Mouse (Mus musculus): Measurements from ENCODE around the gene Prkg2. TPM values are rescaled to one million over a fixed set of nuclear protein-coding genes. Genes with fewer than 3 reads are reported as not detected.

Prkg2 gene
- polyA plus RNA-seq (2016; fragmentation: Nextera tagmentation; extraction: Ambion mirVana) = 2.8 TPM in 2 replicates

DNA sequence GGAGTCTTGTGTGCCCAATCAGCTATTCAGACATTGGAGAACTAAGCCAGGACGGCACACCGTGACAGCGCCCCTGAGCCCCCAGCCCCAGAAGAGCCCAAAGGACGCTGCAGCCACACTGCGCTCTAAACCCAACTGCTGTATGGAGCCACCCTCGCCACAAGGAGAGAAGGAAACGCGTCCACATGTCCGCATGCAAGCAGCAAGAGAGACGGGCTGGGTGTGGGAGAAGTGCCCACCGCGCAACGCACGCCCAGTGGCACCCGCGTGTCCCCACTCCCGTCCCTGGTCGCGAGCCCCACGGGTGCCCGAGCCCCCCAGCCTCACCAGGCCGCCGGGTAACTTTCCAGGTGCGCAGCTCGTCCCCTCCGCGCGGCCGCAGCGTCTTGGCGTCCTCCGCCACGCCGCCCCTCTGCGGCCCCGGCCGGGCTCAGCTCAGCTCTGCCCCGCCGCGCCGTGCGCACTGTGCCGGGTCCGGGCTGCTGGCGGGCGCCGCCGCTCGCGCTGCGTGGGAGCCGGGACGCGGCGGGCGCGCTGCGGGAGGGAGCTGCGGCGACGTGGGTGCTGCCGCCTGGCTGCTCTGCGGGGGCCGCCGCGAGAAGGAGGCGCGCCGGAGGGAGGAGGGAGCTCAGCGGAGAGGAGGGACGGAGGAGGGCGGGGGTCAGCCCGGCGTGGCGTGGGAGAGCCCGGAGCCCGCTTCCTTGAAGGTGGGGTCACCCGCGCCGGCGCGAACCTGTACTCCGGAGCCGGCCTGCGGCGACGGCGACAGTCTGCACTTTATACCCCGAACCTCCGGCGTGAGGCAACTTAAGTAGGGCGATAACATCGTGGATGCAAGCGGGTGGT is at the start of gene Prkg2:
Gene Prkg2 (minus strand): TSS at position 756 of the 846 bp plus-strand sequence.
- Histone ChIP-seq H3K4me1 (peaks cover 9% of the 10 kb centered on the region), H3K27me3 (peaks cover 21% of the 10 kb centered on the region), H3K36me3 (no peaks in the 10 kb centered on the region), H3K4me2 (replicated peaks) (peak within 1 kb of the TSS; percentile 98), H3K27ac (peak within 1 kb of the TSS; percentile 55; the same call in 1 of the 2 replicates), H3K9ac (peak within 1 kb of the TSS; percentile 73), H3K9me3 (replicated peaks) (no peaks in the 10 kb centered on the region), H3K4me3 (peak within 1 kb of the TSS; percentile 81)
- peak; percentile 85 for ATAC-seq (ENCODE audit: low FRiP score)
- under 1% methylated on average over 78 of the region's 94 CpGs for WGBS

DNA sequence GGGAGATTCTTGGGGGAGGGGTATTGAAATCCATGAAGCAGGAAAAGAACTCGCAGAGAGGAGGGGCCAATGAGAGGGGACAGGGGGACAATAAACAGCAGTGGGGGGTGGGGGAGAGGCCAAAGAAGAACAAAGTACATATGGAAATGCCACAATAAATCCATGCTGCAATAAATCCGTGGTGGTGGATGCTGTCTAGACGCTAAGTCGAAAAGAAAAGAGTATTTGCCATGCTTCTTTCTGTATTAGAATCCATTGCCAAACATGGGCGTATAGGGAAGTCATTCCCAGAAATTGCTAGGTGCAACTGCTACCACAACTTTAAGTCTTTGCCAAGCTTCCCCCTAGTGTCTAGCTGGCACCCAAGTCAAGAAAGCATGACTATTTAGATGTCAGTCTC is 46.8 kb upstream of the Prkg2 start:
- peaks cover 4% of the 10 kb centered on the region; the same call in 1 of the 2 replicates for H3K4me1 ChIP-seq
- H3K4me2 ChIP-seq (replicated peaks) = no peak overlapping the region
- H3K36me3 ChIP-seq = no peaks in the 10 kb centered on the region
- H3K9ac ChIP-seq = no peak overlapping the region
- H3K27me3 ChIP-seq = no peaks in the 10 kb centered on the region
- H3K4me3 ChIP-seq = no peak overlapping the region
- no peak overlapping the region for H3K27ac ChIP-seq
- H3K9me3 ChIP-seq (replicated peaks) = no peaks in the 10 kb centered on the region
- no peak; the same call in 1 of the 2 replicates for ATAC-seq (ENCODE audit: low FRiP score)
- WGBS = 19% methylated on average over 5 of the region's 5 CpGs

DNA sequence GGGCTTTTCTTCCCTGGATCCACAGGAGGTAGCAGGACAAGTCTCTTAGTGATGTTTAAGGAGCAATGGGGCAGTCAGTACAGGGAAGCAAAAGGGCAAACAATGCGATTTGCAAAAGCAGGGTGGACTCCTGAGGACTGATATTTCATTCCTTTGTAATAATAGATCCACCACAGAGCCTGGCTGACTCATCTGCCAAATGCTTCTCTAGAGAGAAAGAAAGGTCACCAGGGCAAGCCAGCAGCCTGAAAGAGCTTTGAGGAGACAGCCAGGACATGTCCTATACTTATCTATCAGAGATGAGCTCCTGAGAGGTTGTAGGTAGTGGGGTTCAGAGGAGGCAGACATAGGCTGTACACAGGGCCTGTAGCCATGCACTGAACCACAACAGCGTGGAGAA is 41.2 kb upstream of the Prkg2 start:
- Histone ChIP-seq H3K4me1 (peaks cover 4% of the 10 kb centered on the region; the same call in 1 of the 2 replicates), H3K27ac (no peak overlapping the region), H3K4me3 (no peak overlapping the region), H3K9me3 (replicated peaks) (no peaks in the 10 kb centered on the region), H3K9ac (no peak overlapping the region), H3K36me3 (no peaks in the 10 kb centered on the region), H3K27me3 (no peaks in the 10 kb centered on the region), H3K4me2 (replicated peaks) (no peak overlapping the region)
- WGBS = 52% methylated on average over 2 of the region's 2 CpGs
- ATAC-seq (ENCODE audit: low FRiP score) = no peak

DNA sequence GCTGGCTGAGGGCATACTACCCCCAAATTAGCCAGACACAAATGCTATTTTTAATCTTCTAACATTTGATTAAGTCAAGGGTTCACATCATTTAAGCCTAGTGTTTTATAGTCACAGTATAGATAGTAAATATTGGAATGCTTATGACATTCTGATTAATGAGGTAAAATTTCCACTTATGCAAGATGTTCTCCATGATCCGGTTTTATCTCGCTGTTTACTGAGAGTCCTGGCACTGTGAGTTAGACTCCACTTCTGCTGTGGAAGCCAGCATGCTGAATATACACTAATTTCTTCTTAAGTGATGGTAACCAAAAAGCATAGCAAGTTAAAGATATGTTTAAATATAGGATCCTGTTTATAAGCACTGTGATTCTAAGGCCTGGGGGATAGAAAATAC is 31.2 kb upstream of the Prkg2 start:
- no peak for ATAC-seq (ENCODE audit: low FRiP score)

DNA sequence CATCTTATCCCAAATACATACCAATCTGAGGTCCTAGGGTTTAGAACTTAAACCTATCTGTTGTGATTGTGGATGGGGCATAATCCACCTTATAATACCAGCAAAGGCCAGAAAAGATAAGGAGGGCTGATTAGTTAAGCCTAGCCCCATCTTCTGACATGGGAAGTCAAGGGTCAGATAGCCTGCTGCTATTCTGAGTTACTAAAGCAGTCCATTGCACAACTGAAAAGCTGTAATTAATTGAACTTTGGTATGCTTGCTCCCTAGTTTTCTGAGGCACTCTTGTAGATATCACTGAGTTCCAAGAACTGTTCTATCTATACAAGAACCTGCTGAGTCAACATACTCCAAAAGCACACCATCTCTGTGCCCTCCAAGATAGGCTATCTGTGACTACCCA is 25.4 kb upstream of the Prkg2 start:
- Histone ChIP-seq H3K36me3 (no peaks in the 10 kb centered on the region), H3K27ac (no peak overlapping the region), H3K9me3 (replicated peaks) (no peaks in the 10 kb centered on the region), H3K4me3 (no peak overlapping the region), H3K4me1 (no peaks in the 10 kb centered on the region), H3K9ac (no peak overlapping the region), H3K27me3 (no peaks in the 10 kb centered on the region), H3K4me2 (replicated peaks) (no peak overlapping the region)
- no peak for ATAC-seq (ENCODE audit: low FRiP score)

More for the DNA sequence above, 31.2 kb upstream of the Prkg2 start:
- Histone ChIP-seq H3K4me3 (no peak overlapping the region), H3K4me2 (replicated peaks) (no peak overlapping the region), H3K9me3 (replicated peaks) (no peaks in the 10 kb centered on the region), H3K27me3 (no peaks in the 10 kb centered on the region), H3K4me1 (no peaks in the 10 kb centered on the region), H3K9ac (no peak overlapping the region), H3K27ac (no peak overlapping the region), H3K36me3 (no peaks in the 10 kb centered on the region)
- 94% methylated on average over 2 of the region's 2 CpGs for WGBS

DNA sequence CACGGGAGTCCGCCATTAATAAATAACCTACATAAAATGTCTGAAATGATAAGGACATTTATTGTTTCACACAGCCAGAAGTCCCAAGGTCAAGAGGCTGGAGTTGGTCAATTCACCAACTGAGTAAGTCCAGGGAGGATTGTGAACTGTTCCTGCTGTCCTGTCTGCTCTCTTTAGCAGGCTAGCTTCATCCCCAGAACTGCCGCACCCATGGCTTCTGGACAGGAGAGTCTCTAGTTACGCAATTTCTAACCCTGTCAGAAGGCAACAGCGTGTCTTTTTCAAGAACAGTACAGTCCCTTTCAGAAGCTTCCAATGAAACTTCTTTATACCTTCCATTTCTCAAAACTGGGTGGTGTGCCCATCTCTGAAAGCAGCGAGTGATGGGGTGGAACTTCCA is 1.9 kb upstream of the Prkg2 start:
- peaks cover 9% of the 10 kb centered on the region for H3K4me1 ChIP-seq
- H3K9me3 ChIP-seq (replicated peaks) = no peaks in the 10 kb centered on the region
- H3K27ac ChIP-seq = no peak overlapping the region
- H3K36me3 ChIP-seq = no peaks in the 10 kb centered on the region
- peaks cover 21% of the 10 kb centered on the region for H3K27me3 ChIP-seq
- no peak overlapping the region for H3K9ac ChIP-seq
- 94% methylated on average over 6 of the region's 6 CpGs for WGBS
- H3K4me2 ChIP-seq (replicated peaks) = no peak overlapping the region
- ATAC-seq (ENCODE audit: low FRiP score) = no peak
- no peak overlapping the region for H3K4me3 ChIP-seq

DNA sequence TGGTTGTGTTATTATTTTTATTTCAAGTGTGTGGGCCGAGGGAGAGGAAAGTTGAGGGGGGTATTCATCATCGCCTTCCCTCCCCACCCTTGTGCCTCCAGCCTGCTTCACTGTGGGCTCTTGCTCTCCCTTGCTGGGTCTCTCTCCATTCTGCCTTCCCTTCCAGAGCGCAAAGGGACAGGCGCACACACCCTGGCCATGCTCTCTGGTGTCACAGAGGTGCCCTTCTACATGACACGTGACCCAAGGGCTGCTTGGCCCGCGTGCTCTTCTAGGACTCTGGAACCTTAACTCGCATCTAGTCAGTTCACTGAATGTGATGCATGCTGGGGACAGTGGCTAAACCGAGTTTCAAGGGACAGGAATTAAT is 276 bp upstream of the Prkg2 start:
- Histone ChIP-seq H3K9ac (peak overlapping the region; percentile 73), H3K4me3 (peak overlapping the region; percentile 81), H3K27me3 (peaks cover 21% of the 10 kb centered on the region), H3K27ac (no peak overlapping the region; the same call in 1 of the 2 replicates), H3K4me1 (peaks cover 9% of the 10 kb centered on the region), H3K9me3 (replicated peaks) (no peaks in the 10 kb centered on the region), H3K4me2 (replicated peaks) (peak overlapping the region; percentile 98), H3K36me3 (no peaks in the 10 kb centered on the region)
- peak; percentile 39 for ATAC-seq (ENCODE audit: low FRiP score)
- 3% methylated on average over 9 of the region's 9 CpGs for WGBS

DNA sequence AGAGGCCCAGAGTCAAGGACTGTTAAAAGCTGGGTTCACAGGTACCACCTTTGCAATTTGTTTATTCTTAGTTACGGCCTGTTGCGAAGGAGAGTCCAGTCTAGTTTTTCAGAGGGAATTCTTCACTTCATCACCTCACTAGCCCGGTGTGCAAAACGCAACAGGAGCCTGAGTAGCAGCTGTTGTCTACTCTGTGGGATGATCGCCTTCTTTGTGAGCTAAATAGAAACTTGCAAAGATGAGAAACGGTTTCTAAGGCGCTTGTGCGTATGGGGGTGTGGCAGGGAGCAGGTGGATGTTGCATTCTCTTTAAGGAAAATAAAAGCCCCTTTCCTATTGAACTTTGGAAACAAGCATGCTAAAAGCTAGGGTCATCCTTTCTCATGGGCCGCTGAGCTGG is 1.2 kb downstream of the Prkg2 start:
- no peak overlapping the region for H3K27ac ChIP-seq
- peak overlapping the region; percentile 98 for H3K4me2 ChIP-seq (replicated peaks)
- H3K36me3 ChIP-seq = no peaks in the 10 kb centered on the region
- peak overlapping the region; percentile 81 for H3K4me3 ChIP-seq
- no peak for ATAC-seq (ENCODE audit: low FRiP score)
- peaks cover 21% of the 10 kb centered on the region for H3K27me3 ChIP-seq
- 43% methylated on average over 9 of the region's 9 CpGs for WGBS
- no peaks in the 10 kb centered on the region for H3K9me3 ChIP-seq (replicated peaks)
- H3K4me1 ChIP-seq = peaks cover 9% of the 10 kb centered on the region
- H3K9ac ChIP-seq = no peak overlapping the region

DNA sequence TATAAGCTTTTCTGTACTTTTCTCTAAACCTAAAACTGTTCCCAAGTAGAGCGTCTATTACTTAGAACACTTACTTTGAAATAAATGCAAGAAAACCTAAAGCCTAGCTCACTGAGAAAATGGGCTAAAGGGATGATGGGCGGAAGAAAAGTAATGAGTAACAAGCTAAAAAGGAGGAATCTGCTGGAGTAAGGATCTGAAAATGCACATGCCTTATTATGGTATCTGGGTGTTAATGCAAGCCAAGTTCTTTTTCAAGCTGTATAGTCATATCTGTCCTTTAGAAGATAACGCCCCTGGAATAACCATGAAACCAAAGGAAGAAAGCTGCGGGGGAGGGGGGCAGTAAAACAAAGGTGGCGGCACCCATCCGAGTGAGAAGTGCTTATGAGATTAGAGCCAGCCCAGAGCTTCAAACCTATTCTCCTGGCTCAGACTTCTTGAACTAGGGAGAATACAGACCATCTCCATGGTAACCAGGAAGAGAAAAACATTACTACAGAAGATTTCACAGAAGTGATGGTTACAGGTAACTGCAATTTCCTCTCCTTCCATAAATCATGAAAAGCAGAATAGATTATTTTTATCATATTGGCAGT is 5.5 kb downstream of the Prkg2 start:
- Histone ChIP-seq H3K4me2 (replicated peaks) (no peak overlapping the region), H3K27ac (no peak overlapping the region), H3K36me3 (no peaks in the 10 kb centered on the region), H3K4me1 (0 out of 2 replicates have a peak, but pooled peaks cover 6% of the 10 kb centered on the region), H3K4me3 (no peak overlapping the region), H3K27me3 (peaks cover 19% of the 10 kb centered on the region), H3K9me3 (replicated peaks) (no peaks in the 10 kb centered on the region), H3K9ac (no peak overlapping the region)
- WGBS = 69% methylated on average over 6 of the region's 6 CpGs
- no peak for ATAC-seq (ENCODE audit: low FRiP score)

DNA sequence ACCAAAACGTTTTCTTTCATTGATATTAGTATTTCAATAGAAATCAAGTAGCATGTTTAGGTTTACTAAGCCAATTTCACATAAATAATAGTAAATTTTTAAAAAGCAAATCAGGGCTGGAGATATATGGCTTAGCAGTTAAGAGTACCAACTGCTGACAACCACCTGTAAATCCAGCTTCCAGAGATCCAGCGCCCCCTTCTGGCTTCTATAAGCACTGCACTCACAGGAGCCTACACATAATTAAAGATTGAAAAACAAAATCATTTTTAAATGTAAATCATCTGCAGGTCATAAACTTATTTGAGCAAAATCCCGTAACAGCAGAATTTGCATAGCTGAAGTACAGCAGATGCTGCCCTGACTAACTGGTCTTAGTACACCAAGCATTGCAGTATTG is 10.8 kb downstream of the Prkg2 start:
- no peak for ATAC-seq (ENCODE audit: low FRiP score)
- H3K4me1 ChIP-seq = no peaks in the 10 kb centered on the region
- 79% methylated on average over 3 of the region's 3 CpGs for WGBS

DNA sequence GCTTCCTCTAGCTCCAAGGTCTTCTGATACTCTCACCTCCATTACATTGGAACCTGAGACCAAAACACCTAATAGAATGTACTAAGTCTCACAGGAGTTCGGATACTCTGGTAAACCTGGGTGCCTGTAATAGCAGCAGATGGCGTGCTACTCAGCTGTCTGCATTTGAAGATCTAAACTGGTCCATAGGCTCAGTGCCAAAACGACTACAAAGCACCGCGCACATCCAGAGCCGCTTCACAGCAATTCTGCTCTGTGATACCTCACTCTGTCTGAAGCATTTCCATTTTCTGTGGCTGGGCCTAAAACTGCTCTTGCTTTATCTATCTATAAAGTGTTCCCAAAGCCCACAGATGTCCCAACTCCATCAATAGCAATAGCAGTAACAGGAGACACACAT is 17.4 kb downstream of the Prkg2 start:
- H3K4me2 ChIP-seq (replicated peaks) = no peak overlapping the region
- no peak for ATAC-seq (ENCODE audit: low FRiP score)
- no peak overlapping the region for H3K9ac ChIP-seq
- H3K36me3 ChIP-seq = no peaks in the 10 kb centered on the region
- no peaks in the 10 kb centered on the region for H3K4me1 ChIP-seq
- WGBS = 91% methylated on average over 6 of the region's 6 CpGs
- H3K27me3 ChIP-seq = 0 out of 2 replicates have a peak, but pooled peaks cover 2% of the 10 kb centered on the region
- no peaks in the 10 kb centered on the region for H3K9me3 ChIP-seq (replicated peaks)
- no peak overlapping the region for H3K27ac ChIP-seq
- H3K4me3 ChIP-seq = no peak overlapping the region

More for the DNA sequence above, 10.8 kb downstream of the Prkg2 start:
- Histone ChIP-seq H3K36me3 (no peaks in the 10 kb centered on the region), H3K9ac (no peak overlapping the region), H3K4me3 (no peak overlapping the region), H3K27ac (no peak overlapping the region), H3K27me3 (0 out of 2 replicates have a peak, but pooled peaks cover 2% of the 10 kb centered on the region), H3K4me2 (replicated peaks) (no peak overlapping the region), H3K9me3 (replicated peaks) (no peaks in the 10 kb centered on the region)

DNA sequence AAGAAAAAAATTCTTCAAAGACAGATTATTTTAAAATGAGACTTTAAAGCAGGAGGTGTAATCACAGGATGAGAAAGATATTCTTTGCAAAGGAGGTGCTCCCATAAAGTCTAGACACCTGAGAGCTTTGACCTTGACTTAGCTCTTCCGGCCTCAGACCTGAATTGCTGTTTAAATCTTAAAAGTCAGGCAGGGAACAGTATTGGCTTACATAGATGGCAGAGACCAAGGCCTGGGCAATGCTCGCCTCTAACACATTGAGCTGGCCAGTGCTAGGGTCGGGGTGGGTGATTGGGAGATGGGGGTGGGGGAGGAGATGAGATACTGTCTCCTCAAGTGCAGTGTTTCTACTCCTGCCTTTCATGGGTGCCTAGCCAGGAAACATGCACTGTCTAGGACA is 22.0 kb downstream of the Prkg2 start:
- ATAC-seq (ENCODE audit: low FRiP score) = no peak
- Histone ChIP-seq H3K9ac (no peak overlapping the region), H3K4me1 (no peaks in the 10 kb centered on the region), H3K9me3 (replicated peaks) (no peaks in the 10 kb centered on the region), H3K27me3 (no peaks in the 10 kb centered on the region), H3K4me2 (replicated peaks) (no peak overlapping the region), H3K27ac (no peak overlapping the region), H3K36me3 (no peaks in the 10 kb centered on the region), H3K4me3 (no peak overlapping the region)
- WGBS = 73% methylated on average over 3 of the region's 3 CpGs
